Comparison of ENCODE assay signal across 14 mouse cellular contexts in genomic region chr12:12827379-12827778, GRCm38 (mm10).
DNase-seq lines count a peak whose midpoint lies in the region; ATAC-seq lines count a peak whose summit lies in the region.
"Had no signal": no experiment of that assay in that cellular context is flagged by ENCODE, and none has a peak within 500 bp of the region (broad histone marks: within the 10 kb centered on the region; RNA-seq: fewer than 3 reads in every experiment).

No protein-coding gene starts in this region.

- DNase-seq in ZHBTc4 (ENCODE audit: low read depth, low spot score) = peak; percentile 67
- no peak for DNase-seq in layer of hippocampus, adult 11-12 months (ENCODE audit: low spot score)
- DNase-seq: adrenal gland, adult 8-10 months; cerebellum, adult 8-10 months; gastrocnemius, postnatal 25 days; heart, postnatal 36 days; lung, adult 2 months; right cerebral cortex, postnatal 25 days had no signal

- no peak overlapping the region for H3K9ac ChIP-seq in forebrain, embryonic 13.5 days
- H3K9ac ChIP-seq in intestine, embryonic 15.5 days = no peak overlapping the region
- H3K9ac ChIP-seq in neural tube, embryonic 15.5 days (replicated peaks) = no peak overlapping the region
- H3K9ac ChIP-seq in kidney, embryonic 16.5 days (replicated peaks; ENCODE audit: low read length) = no peak overlapping the region

- ATAC-seq in forebrain, embryonic 13.5 days = peak; percentile 50; the same call in 1 of the 2 replicates
- peak; percentile 77 for ATAC-seq in intestine, embryonic 15.5 days
- peak; percentile 61 for ATAC-seq in neural tube, embryonic 15.5 days (ENCODE audit: low FRiP score)
- ATAC-seq in kidney, embryonic 16.5 days (ENCODE audit: low FRiP score, low TSS enrichment) = no peak
- ATAC-seq in erythroid progenitor cell, adult 5-6 weeks (replicated peaks; ENCODE audit: low FRiP score, poor library complexity, severe bottlenecking) = no peak

- peak overlapping the region; percentile 5; the same call in 1 of the 2 replicates for H3K4me2 ChIP-seq in forebrain, embryonic 13.5 days
- H3K4me2 ChIP-seq in intestine, embryonic 15.5 days (replicated peaks) = 0 out of 2 replicates have a peak overlapping the region, but pooled peaks have one; percentile 9
- H3K4me2 ChIP-seq in neural tube, embryonic 15.5 days = no peak overlapping the region
- H3K4me2 ChIP-seq in kidney, embryonic 16.5 days (replicated peaks; ENCODE audit: low read depth, low read length) = no peak overlapping the region

- no peaks in the 10 kb centered on the region for H3K27me3 ChIP-seq in forebrain, embryonic 13.5 days
- H3K27me3 ChIP-seq in intestine, embryonic 15.5 days (replicated peaks) = no peaks in the 10 kb centered on the region
- H3K27me3 ChIP-seq in neural tube, embryonic 15.5 days (replicated peaks) = no peaks in the 10 kb centered on the region
- H3K27me3 ChIP-seq in kidney, embryonic 16.5 days (ENCODE audit: insufficient read depth, low read length) = no peaks in the 10 kb centered on the region

- no peak overlapping the region for H3K4me3 ChIP-seq in forebrain, embryonic 13.5 days
- H3K4me3 ChIP-seq in intestine, embryonic 15.5 days (replicated peaks) = no peak overlapping the region
- H3K4me3 ChIP-seq in neural tube, embryonic 15.5 days (replicated peaks) = no peak overlapping the region
- H3K4me3 ChIP-seq in kidney, embryonic 16.5 days (ENCODE audit: low read length) = no peak overlapping the region
- H3K4me3 ChIP-seq: erythroblast, embryonic 14.5 days had no signal

- 52% methylated on average over 9 of the region's 9 CpGs for WGBS in forebrain, embryonic 13.5 days
- WGBS in intestine, embryonic 15.5 days = 40% methylated on average over 9 of the region's 9 CpGs
- WGBS in neural tube, embryonic 15.5 days = 50% methylated on average over 9 of the region's 9 CpGs
- WGBS in kidney, embryonic 16.5 days = 64% methylated on average over 9 of the region's 9 CpGs

- H3K9me3 ChIP-seq in forebrain, embryonic 13.5 days (replicated peaks) = no peaks in the 10 kb centered on the region
- H3K9me3 ChIP-seq in intestine, embryonic 15.5 days = no peaks in the 10 kb centered on the region
- H3K9me3 ChIP-seq in neural tube, embryonic 15.5 days (replicated peaks) = no peaks in the 10 kb centered on the region
- H3K9me3 ChIP-seq in kidney, embryonic 16.5 days (ENCODE audit: low read length) = no peaks in the 10 kb centered on the region

- no peaks in the 10 kb centered on the region for H3K36me3 ChIP-seq in forebrain, embryonic 13.5 days (ENCODE audit: poor library complexity, severe bottlenecking)
- H3K36me3 ChIP-seq in intestine, embryonic 15.5 days = no peaks in the 10 kb centered on the region
- H3K36me3 ChIP-seq in neural tube, embryonic 15.5 days = no peaks in the 10 kb centered on the region
- H3K36me3 ChIP-seq in kidney, embryonic 16.5 days (ENCODE audit: insufficient read depth, low read length) = no peaks in the 10 kb centered on the region

- H3K4me1 ChIP-seq in forebrain, embryonic 13.5 days = peaks cover 15% of the 10 kb centered on the region
- H3K4me1 ChIP-seq in intestine, embryonic 15.5 days (replicated peaks) = peaks cover 5% of the 10 kb centered on the region; the same call in 1 of the 2 replicates
- H3K4me1 ChIP-seq in neural tube, embryonic 15.5 days = peaks cover 16% of the 10 kb centered on the region
- no peaks in the 10 kb centered on the region for H3K4me1 ChIP-seq in kidney, embryonic 16.5 days (ENCODE audit: insufficient read depth, low read length)

- H3K27ac ChIP-seq in forebrain, embryonic 13.5 days = peak overlapping the region; percentile 57; the same call in 1 of the 2 replicates
- H3K27ac ChIP-seq in intestine, embryonic 15.5 days = no peak overlapping the region
- peak overlapping the region; percentile 61 for H3K27ac ChIP-seq in neural tube, embryonic 15.5 days (replicated peaks)
- H3K27ac ChIP-seq in kidney, embryonic 16.5 days (ENCODE audit: low read length) = no peak overlapping the region

Comparison
In these comparisons a context has a peak if more than half of its experiments do, and no peak if none do; other contexts are left out.
1. ATAC-seq: peak in forebrain, embryonic 13.5 days (single experiment), intestine, embryonic 15.5 days (single experiment) and neural tube, embryonic 15.5 days (single experiment); none in kidney, embryonic 16.5 days (single experiment) and erythroid progenitor cell, adult 5-6 weeks (single experiment).
2. H3K27ac ChIP-seq: peak in forebrain, embryonic 13.5 days (single experiment) and neural tube, embryonic 15.5 days (single experiment); none in intestine, embryonic 15.5 days (single experiment) and kidney, embryonic 16.5 days (single experiment).
3. H3K4me2 ChIP-seq: peak in forebrain, embryonic 13.5 days (single experiment) and intestine, embryonic 15.5 days (single experiment); none in neural tube, embryonic 15.5 days (single experiment) and kidney, embryonic 16.5 days (single experiment).